Mouse (Mus musculus): ENCODE measurements around the gene Nf2. TPM values are rescaled to one million over a fixed set of nuclear protein-coding genes. Genes with fewer than 3 reads are reported as not detected.

Gene Nf2
- polyA plus RNA-seq (2015; fragmentation: Nextera tagmentation; extraction: Ambion mirVana): 13.8 and 14.0 TPM in 2 replicates

GRCm38 (mm10) chr11:4849258-4849943, at the start of gene Nf2:
Gene Nf2 (minus strand): TSS chr11:4849536.

GRCm38 (mm10) chr11:4894848-4895816, 45.8 kb upstream of the Nf2 start, which contains the start of gene Thoc5:
Gene Thoc5 (plus strand): TSS chr11:4895320.

GRCm38 (mm10) chr11:4873755-4874475, 24.6 kb upstream of the Nf2 start, which contains the start of gene Nipsnap1:
Gene Nipsnap1 (plus strand): TSS chr11:4873951.

GRCm38 (mm10) chr11:4746733-4747132, 102.6 kb downstream of the Nf2 start, which contains the start of gene Cabp7:
Gene Cabp7 (minus strand): TSS chr11:4746778.

Other genes with a start within 250 kb of the Nf2 start
- not detected in 2 replicates for gene Gm11032, start 229.5 kb downstream of the Nf2 start, polyA plus RNA-seq (2015; fragmentation: Nextera tagmentation; extraction: Ambion mirVana)
- 14.8 and 15.3 TPM in 2 replicates for gene Ascc2, start 211.8 kb downstream of the Nf2 start, polyA plus RNA-seq (2015; fragmentation: Nextera tagmentation; extraction: Ambion mirVana)
- 724 and 780 TPM in 2 replicates for gene Uqcr10, start 145.2 kb downstream of the Nf2 start, polyA plus RNA-seq (2015; fragmentation: Nextera tagmentation; extraction: Ambion mirVana)
- gene Zmat5, start 144.9 kb downstream of the Nf2 start, polyA plus RNA-seq (2015; fragmentation: Nextera tagmentation; extraction: Ambion mirVana): 36.0 and 36.5 TPM in 2 replicates
- gene Cabp7, start 102.8 kb downstream of the Nf2 start, polyA plus RNA-seq (2015; fragmentation: Nextera tagmentation; extraction: Ambion mirVana): 0.06 TPM in 1 of 2 replicates, not detected in the other
- gene Nipsnap1, start 24.4 kb upstream of the Nf2 start, polyA plus RNA-seq (2015; fragmentation: Nextera tagmentation; extraction: Ambion mirVana): 7.3 and 8.8 TPM in 2 replicates
- gene Thoc5, start 45.8 kb upstream of the Nf2 start, polyA plus RNA-seq (2015; fragmentation: Nextera tagmentation; extraction: Ambion mirVana): 15.0 and 17.2 TPM in 2 replicates
- gene Nefh, start 98.5 kb upstream of the Nf2 start, polyA plus RNA-seq (2015; fragmentation: Nextera tagmentation; extraction: Ambion mirVana): 0.75 and 0.92 TPM in 2 replicates
- 71.9 and 72.9 TPM in 2 replicates for gene Ap1b1, start 137.3 kb upstream of the Nf2 start, polyA plus RNA-seq (2015; fragmentation: Nextera tagmentation; extraction: Ambion mirVana)
- 0.69 and 0.87 TPM in 2 replicates for gene Rasl10a, start 208.6 kb upstream of the Nf2 start, polyA plus RNA-seq (2015; fragmentation: Nextera tagmentation; extraction: Ambion mirVana)
- gene Gas2l1, start 215.8 kb upstream of the Nf2 start, polyA plus RNA-seq (2015; fragmentation: Nextera tagmentation; extraction: Ambion mirVana): 7.3 and 9.8 TPM in 2 replicates
- 19.0 and 20.2 TPM in 2 replicates for gene Rhbdd3, start 249.4 kb upstream of the Nf2 start, polyA plus RNA-seq (2015; fragmentation: Nextera tagmentation; extraction: Ambion mirVana)
- gene Ewsr1, start 249.7 kb upstream of the Nf2 start, polyA plus RNA-seq (2015; fragmentation: Nextera tagmentation; extraction: Ambion mirVana): 328 and 348 TPM in 2 replicates